Mouse (Mus musculus) erythroblast, adult 5-6 weeks (primary cell): Measurements from ENCODE around the gene Adam20. TPM values are rescaled to one million over a fixed set of nuclear protein-coding genes. Genes with fewer than 3 reads are reported as not detected.
"Not testable (repeated sequence)": the region's sequence is repeated elsewhere in the genome, so short reads cannot be mapped to it uniquely, and the experiment has no call there.

Experiments used
- ATAC-seq: replicated peaks from 2 replicates; pipeline ENCODE4 v1.8.0; 2016; ENCODE audit warnings: moderate number of reproducible peaks, mild to moderate bottlenecking, moderate TSS enrichment, inconsistent platforms; ENCODE audit not compliant: poor library complexity, low FRiP score, severe bottlenecking
- total RNA-seq, 2 experiments: library from RNA; stranded (forward) in 1 of 2; stranded (reverse) in 1 of 2; fragments of 150-400 nt in 1 of 2; fragments of 200-764, 138-1000 nt in 1 of 2; gene quantifications; 2 replicates each; pipeline versions ENCODE4 v1.2.3 to v1.2.4; 2015 to 2017; ENCODE audit warnings: low replicate concordance in 2 of 2

The Adam20 gene
- total RNA-seq (2015; ENCODE audit: low replicate concordance) = not detected in 2 replicates
- not detected in 2 replicates for total RNA-seq (2017; ENCODE audit: low replicate concordance)

DNA sequence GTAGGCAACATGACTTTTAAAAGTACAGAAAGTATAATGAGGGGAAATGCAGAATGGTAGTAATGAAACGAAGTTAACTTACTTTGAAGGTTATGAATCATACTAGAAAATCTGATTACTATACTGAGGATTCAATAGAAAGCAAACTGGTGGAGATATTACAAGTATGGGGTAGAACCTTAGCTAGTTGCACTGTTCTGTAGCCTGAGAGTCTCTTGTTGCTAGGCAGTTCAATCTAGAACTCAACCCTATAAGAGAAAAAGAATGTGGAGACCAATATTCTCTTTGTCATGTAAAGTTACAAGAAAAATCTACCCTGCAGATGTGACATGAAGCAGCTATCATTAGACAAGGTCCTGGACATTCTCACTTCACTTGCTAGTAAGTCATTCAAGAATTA is at the start of gene Adam20:
Adam20 (plus strand) TSS at position 301 of the 400 bp plus-strand sequence.
- not testable (repeated sequence) for ATAC-seq

DNA sequence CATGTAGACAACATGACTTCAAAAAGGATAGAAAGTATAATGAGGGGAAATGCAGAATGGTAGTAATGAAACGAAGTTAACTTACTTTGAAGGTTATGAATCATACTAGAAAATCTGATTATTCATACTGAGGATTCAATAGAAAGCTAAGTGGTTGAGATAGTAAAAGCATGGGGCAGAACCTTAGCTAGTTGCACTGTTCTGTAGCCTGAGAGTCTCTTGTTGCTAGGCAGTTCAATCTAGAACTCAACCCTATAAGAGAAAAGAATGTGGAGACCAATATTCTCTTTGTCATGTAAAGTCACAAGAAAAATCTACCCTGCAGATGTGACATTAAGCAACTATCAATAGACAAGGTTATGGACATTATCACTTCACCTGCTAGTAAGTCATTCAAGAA is 41.2 kb upstream of the Adam20 start, which contains the start of gene Adam25:
Adam25 (plus strand) TSS at position 301 of the 400 bp plus-strand sequence.
- ATAC-seq = not testable (repeated sequence)

DNA sequence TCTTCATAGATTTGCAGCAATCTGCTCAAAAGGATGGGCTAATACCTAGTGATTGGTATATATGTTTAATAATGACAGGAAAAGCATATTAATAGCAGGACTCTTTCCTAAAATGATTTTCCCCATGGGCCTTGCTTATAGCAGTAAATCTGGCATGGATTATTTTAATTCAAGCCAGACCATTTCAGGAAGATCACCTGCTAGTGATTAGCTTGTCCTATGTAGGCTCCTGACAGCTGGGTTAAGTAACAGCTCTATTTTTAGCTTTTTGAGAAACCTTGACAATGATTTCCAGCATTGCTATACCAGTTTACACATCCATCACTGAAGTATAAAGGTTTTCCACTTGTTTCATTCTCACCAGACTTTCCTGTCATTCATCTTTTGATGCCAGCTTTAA is 9.8 kb upstream of the Adam20 start:
- no peak for ATAC-seq

DNA sequence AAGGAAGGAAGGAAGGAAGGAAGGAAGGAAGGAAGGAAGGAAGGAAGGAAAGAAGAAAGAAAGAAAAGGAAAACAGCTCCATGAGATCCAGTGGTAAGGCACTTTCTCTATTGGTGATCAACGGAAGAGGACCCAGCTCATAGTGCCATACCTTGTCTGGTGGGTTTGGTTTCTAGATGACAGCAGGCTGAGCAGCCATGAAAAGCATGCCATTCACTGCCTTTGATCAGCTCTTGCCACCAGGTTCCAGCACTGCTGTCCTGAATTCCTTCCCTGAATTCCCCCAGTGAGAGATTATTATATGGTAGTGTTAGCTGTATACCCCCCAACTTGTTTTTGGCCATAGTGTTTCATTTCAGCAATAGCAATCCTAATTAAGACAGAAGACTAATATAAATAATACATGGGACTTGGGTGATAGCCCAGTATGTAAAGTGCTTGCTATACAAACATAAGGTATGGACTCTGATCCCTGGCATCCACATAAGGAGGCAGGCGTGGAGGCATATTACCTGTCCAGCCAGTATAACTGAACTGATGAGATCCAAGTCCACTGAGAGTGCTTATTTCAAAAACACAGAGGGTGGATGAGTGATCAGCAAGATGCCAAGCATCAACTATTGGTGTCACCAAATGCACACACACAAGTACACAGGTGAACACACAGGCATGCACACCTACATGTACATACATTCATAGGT is 10.5 kb downstream of the Adam20 start:
- no peak for ATAC-seq

Other genes starting within 250 kb of the Adam20 start
- gene Adam24, start 118.2 kb upstream of the Adam20 start, total RNA-seq (2015; ENCODE audit: low replicate concordance) = not detected in 2 replicates
- not detected in 2 replicates for gene Adam24, start 118.2 kb upstream of the Adam20 start, total RNA-seq (2017; ENCODE audit: low replicate concordance)
- not detected in 2 replicates for gene Adam25, start 41.1 kb upstream of the Adam20 start, total RNA-seq (2015; ENCODE audit: low replicate concordance)
- gene Adam25, start 41.1 kb upstream of the Adam20 start, total RNA-seq (2017; ENCODE audit: low replicate concordance) = not detected in 2 replicates
- not detected in 2 replicates for gene Adam39, start 29.7 kb downstream of the Adam20 start, total RNA-seq (2015; ENCODE audit: low replicate concordance)
- gene Adam39, start 29.7 kb downstream of the Adam20 start, total RNA-seq (2017; ENCODE audit: low replicate concordance) = not detected in 2 replicates